Mouse (Mus musculus): ENCODE data around the gene Tmc7. TPM values are rescaled to one million over a fixed set of nuclear protein-coding genes. Genes with fewer than 3 reads are reported as not detected.

Tmc7 gene
- total RNA-seq, 1 experiment = 2.9 TPM

GRCm38 (mm10) chr7:118621094-118621493 lies 36.6 kb upstream of the Tmc7 start:
- H3K9ac ChIP-seq (ENCODE audit: insufficient read depth, low read depth, low read length, poor library complexity, severe bottlenecking) = no peak overlapping the region
- TF ChIP-seq CHD2 (IDR thresholded peaks at IDR 0.05; ENCODE audit: low read depth, low read length) = no peak
- TF ChIP-seq HCFC1 (IDR thresholded peaks at IDR 0.05; ENCODE audit: borderline replicate concordance, insufficient read depth, low read length) = no peak
- TF ChIP-seq ZNF384 (IDR thresholded peaks at IDR 0.05; ENCODE audit: low read depth, low read length) = no peak
- no peak for TF ChIP-seq MAFK (IDR thresholded peaks at IDR 0.05; ENCODE audit: insufficient read depth, low read depth, low read length)
- TF ChIP-seq ZC3H11A (IDR thresholded peaks at IDR 0.05; ENCODE audit: borderline replicate concordance, low read depth, low read length) = no peak
- no peaks in the 10 kb centered on the region for H3K36me3 ChIP-seq (ENCODE audit: control insufficient read depth, insufficient read depth, low read length, poor library complexity, severe bottlenecking)
- in situ Hi-C loops (cut with MboI; ENCODE audit: low sequenced_read_pairs in 2 of 2, unreplicated experiment in 2 of 2) = no loop called here
- no peak overlapping the region for H3K27ac ChIP-seq (ENCODE audit: insufficient read depth, low read depth, low read length, poor library complexity, severe bottlenecking)
- H3K4me3 ChIP-seq (ENCODE audit: insufficient read depth in 1 of 2, low read depth in 1 of 2, low read length in 2 of 2, poor library complexity in 1 of 2, severe bottlenecking in 1 of 2) = no peak overlapping the region
- no peaks in the 10 kb centered on the region for H3K4me1 ChIP-seq (ENCODE audit: control insufficient read depth in 2 of 2, insufficient read depth in 2 of 2, low read length in 2 of 2, poor library complexity in 1 of 2)
- H3K9me3 ChIP-seq (ENCODE audit: control insufficient read depth, insufficient read depth, low read depth, low read length) = no peaks in the 10 kb centered on the region
- no peak for DNase-seq (ENCODE audit: low read depth, low spot score)

- H3K9ac ChIP-seq (ENCODE audit: insufficient read depth, low read depth, low read length, poor library complexity, severe bottlenecking) = no peak overlapping the region
- in situ Hi-C loops (cut with MboI; ENCODE audit: low sequenced_read_pairs in 2 of 2, unreplicated experiment in 2 of 2) = no loop called here
- H3K27ac ChIP-seq (ENCODE audit: insufficient read depth, low read depth, low read length, poor library complexity, severe bottlenecking) = no peak overlapping the region
- no peak for DNase-seq (ENCODE audit: low read depth, low spot score)
- no peaks in the 10 kb centered on the region for H3K4me1 ChIP-seq (ENCODE audit: control insufficient read depth in 2 of 2, insufficient read depth in 2 of 2, low read length in 2 of 2, poor library complexity in 1 of 2)
- H3K4me3 ChIP-seq (ENCODE audit: insufficient read depth in 1 of 2, low read depth in 1 of 2, low read length in 2 of 2, poor library complexity in 1 of 2, severe bottlenecking in 1 of 2) = no peak overlapping the region
- H3K36me3 ChIP-seq (ENCODE audit: control insufficient read depth, insufficient read depth, low read length, poor library complexity, severe bottlenecking) = no peaks in the 10 kb centered on the region
- TF ChIP-seq HCFC1 (IDR thresholded peaks at IDR 0.05; ENCODE audit: borderline replicate concordance, insufficient read depth, low read length) (no peak), ZC3H11A (IDR thresholded peaks at IDR 0.05; ENCODE audit: borderline replicate concordance, low read depth, low read length) (no peak), CHD2 (IDR thresholded peaks at IDR 0.05; ENCODE audit: low read depth, low read length) (no peak), MAFK (IDR thresholded peaks at IDR 0.05; ENCODE audit: insufficient read depth, low read depth, low read length) (no peak)
- no peaks in the 10 kb centered on the region for H3K9me3 ChIP-seq (ENCODE audit: control insufficient read depth, insufficient read depth, low read depth, low read length)
Measured at GRCm38 (mm10) chr7:118620243-118620906, 35.8 kb upstream of the Tmc7 start.

- Histone ChIP-seq H3K27ac (ENCODE audit: insufficient read depth, low read depth, low read length, poor library complexity, severe bottlenecking) (no peak overlapping the region), H3K9me3 (ENCODE audit: control insufficient read depth, insufficient read depth, low read depth, low read length) (no peaks in the 10 kb centered on the region), H3K9ac (ENCODE audit: insufficient read depth, low read depth, low read length, poor library complexity, severe bottlenecking) (no peak overlapping the region), H3K36me3 (ENCODE audit: control insufficient read depth, insufficient read depth, low read length, poor library complexity, severe bottlenecking) (no peaks in the 10 kb centered on the region), H3K4me1 (ENCODE audit: control insufficient read depth in 2 of 2, insufficient read depth in 2 of 2, low read length in 2 of 2, poor library complexity in 1 of 2) (no peaks in the 10 kb centered on the region), H3K4me3 (ENCODE audit: insufficient read depth in 1 of 2, low read depth in 1 of 2, low read length in 2 of 2, poor library complexity in 1 of 2, severe bottlenecking in 1 of 2) (no peak overlapping the region)
- in situ Hi-C loops (cut with MboI; ENCODE audit: low sequenced_read_pairs in 2 of 2, unreplicated experiment in 2 of 2) = no loop called here
- no peak for DNase-seq (ENCODE audit: low read depth, low spot score)
- no peak for TF ChIP-seq ZC3H11A (IDR thresholded peaks at IDR 0.05; ENCODE audit: borderline replicate concordance, low read depth, low read length)
- no peak for TF ChIP-seq MAFK (IDR thresholded peaks at IDR 0.05; ENCODE audit: insufficient read depth, low read depth, low read length)
- TF ChIP-seq CHD2 (IDR thresholded peaks at IDR 0.05; ENCODE audit: low read depth, low read length) = no peak
Measured at GRCm38 (mm10) chr7:118618104-118618503, 33.6 kb upstream of the Tmc7 start.

GRCm38 (mm10) chr7:118614076-118614475 lies 29.5 kb upstream of the Tmc7 start:
- H3K4me3 ChIP-seq (ENCODE audit: insufficient read depth in 1 of 2, low read depth in 1 of 2, low read length in 2 of 2, poor library complexity in 1 of 2, severe bottlenecking in 1 of 2) = no peak overlapping the region
- peaks cover 5 to 7% of the 10 kb centered on the region in 2 experiments; a peak in 2 of 4 replicates for H3K4me1 ChIP-seq (ENCODE audit: control insufficient read depth in 2 of 2, insufficient read depth in 2 of 2, low read length in 2 of 2, poor library complexity in 1 of 2)
- no peak overlapping the region for H3K9ac ChIP-seq (ENCODE audit: insufficient read depth, low read depth, low read length, poor library complexity, severe bottlenecking)
- TF ChIP-seq MAFK (IDR thresholded peaks at IDR 0.05; ENCODE audit: insufficient read depth, low read depth, low read length) (no peak), HCFC1 (IDR thresholded peaks at IDR 0.05; ENCODE audit: borderline replicate concordance, insufficient read depth, low read length) (no peak), ZC3H11A (IDR thresholded peaks at IDR 0.05; ENCODE audit: borderline replicate concordance, low read depth, low read length) (no peak), ZNF384 (IDR thresholded peaks at IDR 0.05; ENCODE audit: low read depth, low read length) (no peak), CHD2 (IDR thresholded peaks at IDR 0.05; ENCODE audit: low read depth, low read length) (no peak)
- in situ Hi-C loops (cut with MboI; ENCODE audit: low sequenced_read_pairs in 2 of 2, unreplicated experiment in 2 of 2) = no loop called here
- DNase-seq (ENCODE audit: low read depth, low spot score) = no peak
- no peaks in the 10 kb centered on the region for H3K36me3 ChIP-seq (ENCODE audit: control insufficient read depth, insufficient read depth, low read length, poor library complexity, severe bottlenecking)
- no peaks in the 10 kb centered on the region for H3K9me3 ChIP-seq (ENCODE audit: control insufficient read depth, insufficient read depth, low read depth, low read length)
- H3K27ac ChIP-seq (ENCODE audit: insufficient read depth, low read depth, low read length, poor library complexity, severe bottlenecking) = no peak overlapping the region

- Histone ChIP-seq H3K4me1 (ENCODE audit: control insufficient read depth in 2 of 2, insufficient read depth in 2 of 2, low read length in 2 of 2, poor library complexity in 1 of 2) (peaks cover 5 to 7% of the 10 kb centered on the region in 2 experiments; a peak in 2 of 4 replicates), H3K36me3 (ENCODE audit: control insufficient read depth, insufficient read depth, low read length, poor library complexity, severe bottlenecking) (no peaks in the 10 kb centered on the region), H3K9me3 (ENCODE audit: control insufficient read depth, insufficient read depth, low read depth, low read length) (no peaks in the 10 kb centered on the region), H3K4me3 (ENCODE audit: insufficient read depth in 1 of 2, low read depth in 1 of 2, low read length in 2 of 2, poor library complexity in 1 of 2, severe bottlenecking in 1 of 2) (no peak overlapping the region), H3K27ac (ENCODE audit: insufficient read depth, low read depth, low read length, poor library complexity, severe bottlenecking) (no peak overlapping the region), H3K9ac (ENCODE audit: insufficient read depth, low read depth, low read length, poor library complexity, severe bottlenecking) (no peak overlapping the region)
- TF ChIP-seq HCFC1 (IDR thresholded peaks at IDR 0.05; ENCODE audit: borderline replicate concordance, insufficient read depth, low read length) (no peak), ZNF384 (IDR thresholded peaks at IDR 0.05; ENCODE audit: low read depth, low read length) (no peak), CHD2 (IDR thresholded peaks at IDR 0.05; ENCODE audit: low read depth, low read length) (no peak), MAFK (IDR thresholded peaks at IDR 0.05; ENCODE audit: insufficient read depth, low read depth, low read length) (no peak), ZC3H11A (IDR thresholded peaks at IDR 0.05; ENCODE audit: borderline replicate concordance, low read depth, low read length) (no peak)
- in situ Hi-C loops (cut with MboI; ENCODE audit: low sequenced_read_pairs in 2 of 2, unreplicated experiment in 2 of 2) = no loop called here
- peak; percentile 72 for DNase-seq (ENCODE audit: low read depth, low spot score)
Measured at GRCm38 (mm10) chr7:118611933-118612332, 27.4 kb upstream of the Tmc7 start.
